Mouse (Mus musculus) kidney, adult 8-10 months (tissue): ENCODE results near the gene Shkbp1.
A peak's percentile ranks its signal among the peaks of the same experiment; 100 is the strongest.

Experiments
- DNase-seq, 2 experiments: peaks; one replicate each; pipeline ENCODE4 v3.0.0; 2022

Gene Shkbp1

DNA sequence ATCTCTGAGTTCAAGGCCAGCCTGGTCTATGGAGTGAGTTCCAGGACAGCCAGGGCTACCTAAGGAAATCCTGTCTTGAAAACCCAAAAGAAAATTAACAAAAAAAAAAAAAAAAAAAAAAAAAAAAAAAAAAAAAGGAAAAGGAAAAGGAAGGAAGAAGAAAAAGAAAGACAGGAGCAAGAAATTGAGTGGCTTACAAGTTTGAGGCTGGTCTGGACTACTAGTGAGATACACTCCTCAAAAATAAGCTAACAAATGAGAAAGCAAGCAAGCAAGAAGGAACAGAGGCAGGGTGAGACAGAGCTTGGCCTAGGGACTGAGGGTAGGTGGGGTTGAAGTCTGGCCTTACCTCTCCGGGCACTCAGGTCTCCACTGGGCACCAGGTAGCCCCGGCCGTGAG is 46.0 kb downstream of the Shkbp1 start:
- no peak for DNase-seq

DNA sequence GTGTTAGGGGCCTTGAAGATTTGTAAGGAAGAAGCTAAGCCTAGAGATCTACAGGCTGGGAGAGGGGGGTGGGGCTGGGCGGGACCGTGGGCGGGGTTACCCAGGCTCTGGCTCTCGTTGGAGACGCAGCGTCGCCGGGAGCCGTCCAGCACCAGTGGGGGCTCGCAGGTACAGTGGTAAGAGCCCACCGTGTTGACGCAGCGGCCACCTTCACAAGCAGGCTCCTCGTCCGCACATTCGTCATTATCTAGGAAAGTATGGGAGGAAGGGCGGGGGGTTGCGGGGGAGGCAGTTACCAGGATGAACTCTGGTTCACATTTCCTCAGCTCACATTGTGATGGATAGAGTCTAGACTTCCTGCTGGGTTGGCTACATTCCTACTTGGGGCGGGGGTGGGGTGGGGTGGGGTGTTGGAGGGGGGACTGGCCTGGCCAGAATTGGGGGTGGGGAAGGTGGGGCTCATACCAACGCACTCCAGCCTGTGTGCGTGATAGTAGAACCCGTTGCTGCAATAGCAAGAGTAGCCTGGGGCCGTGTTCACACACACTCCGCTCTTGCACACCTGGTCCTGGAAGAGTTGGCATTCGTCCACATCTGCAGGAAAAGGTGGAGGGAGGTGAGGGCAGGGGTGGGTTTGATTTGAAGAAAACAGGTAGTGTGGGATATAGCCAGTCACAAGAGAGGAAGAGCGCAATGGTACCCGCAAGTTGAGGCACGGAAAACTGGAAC is 46.8 kb downstream of the Shkbp1 start:
- no peak for DNase-seq

DNA sequence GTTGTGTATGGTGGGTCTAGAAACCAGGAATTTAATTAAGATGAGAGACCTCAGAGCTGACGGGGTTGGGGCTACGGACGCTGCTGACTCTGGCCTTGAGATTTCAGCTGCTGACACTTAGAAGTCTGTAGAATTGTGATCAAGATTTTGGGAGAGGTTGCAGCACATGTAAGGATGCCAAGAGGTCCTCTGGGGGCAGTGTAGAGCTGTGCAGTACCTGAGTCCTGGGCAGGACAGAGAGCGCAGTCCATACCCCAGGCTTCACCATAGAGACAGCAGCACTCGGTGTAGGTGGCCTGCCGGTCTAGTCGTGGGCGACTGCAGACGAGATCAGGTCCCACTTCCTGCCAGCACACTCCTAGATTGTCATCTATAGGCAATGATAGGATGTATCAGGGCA is 48.3 kb downstream of the Shkbp1 start:
- no peak for DNase-seq

DNA sequence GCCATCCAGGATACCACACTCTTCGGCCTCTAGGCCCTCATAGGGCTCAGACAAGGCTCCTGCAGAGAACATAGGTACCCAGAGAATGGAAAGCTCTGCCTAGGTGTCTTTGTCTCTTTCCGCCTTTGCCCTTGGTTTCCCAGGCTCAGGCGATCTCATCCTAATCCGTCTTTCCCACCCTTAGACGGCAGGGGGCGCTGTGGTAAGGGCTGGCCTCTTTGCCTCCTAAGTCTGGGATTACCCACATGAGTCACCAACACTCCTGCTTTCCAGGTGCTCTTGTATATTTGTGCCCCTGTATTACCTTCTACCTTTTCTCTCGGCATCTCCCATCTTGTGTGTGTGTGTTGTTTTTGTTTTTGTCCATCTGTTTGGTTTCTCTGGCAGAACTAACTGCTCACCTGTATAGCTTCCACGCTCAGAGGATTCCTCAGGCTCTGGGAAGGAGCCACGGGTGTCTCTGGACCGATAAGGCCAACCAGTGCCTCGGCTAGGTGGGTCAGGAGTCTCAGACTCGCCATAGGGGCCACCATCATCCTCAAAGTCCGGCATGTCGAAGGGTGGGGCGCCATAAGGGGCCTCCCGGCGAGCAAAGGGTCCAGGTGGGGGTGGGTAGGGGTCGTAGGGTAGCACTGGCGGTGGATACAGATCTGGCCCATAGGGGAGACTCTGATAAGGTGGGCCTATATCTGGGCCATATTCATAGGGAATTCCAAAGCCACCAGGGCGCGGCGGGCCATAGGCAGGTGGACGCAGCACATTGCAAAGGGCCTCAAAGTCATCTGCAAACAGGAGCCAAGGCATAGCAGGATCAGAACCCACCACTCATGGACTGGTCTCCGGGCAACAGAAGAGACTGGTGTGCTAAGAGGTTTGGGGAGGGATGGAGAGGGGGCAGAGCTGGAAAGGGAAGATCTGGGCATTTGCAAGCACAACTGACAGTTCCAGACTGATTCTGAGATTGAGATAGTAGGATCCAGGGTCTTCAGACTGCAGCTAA is 49.4 kb downstream of the Shkbp1 start:
- no peak for DNase-seq

DNA sequence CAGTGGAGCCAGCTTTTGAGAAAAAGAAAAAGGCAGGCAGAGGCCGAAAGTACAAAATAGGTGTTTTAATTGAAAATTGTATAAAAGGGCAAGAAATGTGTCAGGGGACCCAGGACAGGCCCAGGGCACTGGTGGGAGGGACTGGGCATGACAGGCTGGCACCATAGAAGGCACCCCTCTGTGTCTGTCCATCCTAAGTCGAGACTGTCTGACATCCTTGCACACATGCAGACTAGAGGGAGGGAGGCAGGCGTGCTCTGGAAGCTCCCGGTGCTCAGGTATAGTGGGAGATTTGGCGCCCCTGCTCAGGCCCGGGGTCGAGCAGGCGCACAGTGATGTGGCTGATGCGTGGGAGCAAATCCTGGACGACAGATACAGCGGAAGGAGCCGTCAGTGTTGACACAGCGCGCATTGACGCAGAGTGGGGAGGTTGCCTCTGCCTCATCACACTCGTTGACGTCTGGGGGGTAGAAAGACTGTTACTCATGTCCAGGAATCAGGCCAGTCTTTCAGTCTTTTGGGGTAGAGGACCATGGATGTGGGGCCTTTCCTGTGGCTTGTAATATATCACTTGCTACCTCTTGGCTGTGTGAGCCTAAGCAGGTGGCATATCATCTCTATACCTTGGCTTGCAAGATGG is 50.6 kb downstream of the Shkbp1 start:
- no peak for DNase-seq

DNA sequence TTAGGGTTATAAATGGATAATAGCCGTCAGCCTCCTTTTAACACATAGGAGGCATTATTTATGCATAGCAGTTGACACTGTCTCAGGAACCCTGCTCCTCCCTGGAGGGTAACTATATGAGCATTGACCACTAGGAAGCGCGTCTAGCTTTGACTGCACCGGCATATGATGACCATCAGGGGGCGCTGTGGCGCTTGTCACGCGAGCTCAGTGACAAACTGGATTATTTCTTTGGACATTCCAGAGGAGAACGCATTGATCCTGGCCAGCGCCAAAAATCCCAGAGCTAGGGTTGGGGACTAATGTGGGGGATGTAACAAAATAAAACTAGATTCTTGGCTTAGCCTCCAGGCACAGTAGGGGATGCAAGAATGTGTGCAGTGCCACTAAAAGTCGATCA is 53.6 kb downstream of the Shkbp1 start:
- DNase-seq, result peak; percentile 50 to 75

DNA sequence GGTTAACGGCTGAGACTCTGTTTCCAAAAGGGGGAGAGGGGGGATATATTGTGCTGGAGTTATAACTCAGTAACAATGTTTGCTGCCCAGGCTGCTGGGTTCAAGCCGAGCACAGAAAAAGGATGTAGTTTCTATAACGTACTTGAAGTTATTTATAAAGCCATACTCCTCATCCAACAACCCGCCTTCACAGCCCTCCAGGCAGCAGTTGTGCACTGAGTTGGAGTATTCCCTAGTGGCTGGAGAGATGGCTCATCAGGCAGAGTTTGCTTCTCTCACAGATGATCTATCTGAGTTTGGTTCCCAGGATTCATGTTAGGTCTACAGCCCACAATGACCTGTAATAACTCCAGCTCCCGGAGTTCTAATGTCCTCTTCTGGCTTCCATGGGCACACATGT is 55.0 kb downstream of the Shkbp1 start:
- no peak for DNase-seq

DNA sequence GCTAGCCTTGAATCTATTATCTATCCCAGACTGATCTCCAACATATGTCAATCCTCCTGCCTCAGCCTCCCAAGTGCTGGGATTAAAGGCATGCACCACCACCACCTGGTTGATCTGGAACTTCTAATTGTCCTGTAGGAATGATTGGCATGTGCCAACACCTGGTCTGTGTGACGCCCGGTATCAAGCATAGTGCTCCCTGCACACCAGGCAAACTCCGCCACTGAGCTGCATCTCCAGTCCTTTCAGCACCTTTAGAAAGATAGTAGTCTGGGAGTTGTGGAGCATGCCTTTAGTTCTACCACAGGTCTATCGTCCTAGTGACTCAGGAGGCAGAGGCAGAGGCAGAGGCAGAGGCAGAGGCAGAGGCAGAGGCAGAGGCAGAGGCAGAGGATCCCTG is 55.5 kb downstream of the Shkbp1 start:
- DNase-seq, result no peak

DNA sequence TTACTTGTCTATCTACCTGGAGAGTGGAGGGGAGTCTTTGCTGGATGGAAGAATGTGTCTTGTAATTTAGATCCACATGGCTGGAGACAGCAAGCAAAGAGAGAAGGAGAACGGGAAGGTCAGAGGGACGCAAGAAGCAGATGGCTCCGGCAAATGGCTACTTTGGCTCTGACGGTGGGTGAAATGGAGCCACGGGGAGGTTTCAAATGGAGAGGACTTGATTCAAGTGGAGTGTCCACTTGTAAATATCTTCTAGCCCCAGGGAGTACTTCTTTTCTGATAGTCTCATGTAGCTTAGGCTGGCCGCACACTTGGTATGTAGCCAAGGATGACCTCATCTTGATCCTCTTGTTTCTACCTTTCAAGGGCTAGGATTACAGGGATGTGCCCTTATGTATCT is 57.0 kb downstream of the Shkbp1 start:
- DNase-seq, result no peak

DNA sequence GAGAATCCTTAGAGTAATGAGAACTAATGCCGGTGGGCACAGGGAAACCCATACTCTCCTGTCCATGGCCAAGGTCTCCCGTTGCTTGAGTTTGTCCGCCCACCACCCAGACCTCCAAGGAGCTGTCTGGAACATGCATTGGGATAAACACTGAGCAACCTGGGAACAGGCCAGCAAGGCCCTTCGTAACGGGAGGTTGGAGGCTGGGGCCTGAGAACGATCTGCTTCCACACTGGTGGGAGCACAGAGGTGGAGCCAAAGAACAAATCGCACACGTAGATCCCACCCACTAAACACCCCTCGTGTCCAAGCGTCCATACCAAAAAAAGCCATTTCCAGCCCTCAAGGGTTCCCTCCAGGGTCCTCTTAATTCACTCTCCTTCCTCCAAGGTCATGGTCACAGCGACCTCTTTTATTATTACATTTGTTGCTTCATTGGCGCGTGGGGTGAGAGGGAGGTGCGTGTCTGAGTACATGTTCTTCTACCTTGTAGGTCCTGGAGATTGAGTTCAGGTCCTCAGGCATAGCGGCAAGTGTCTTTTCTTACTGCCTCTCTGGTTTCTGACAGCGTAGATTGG is 57.7 kb downstream of the Shkbp1 start:
- DNase-seq, result no peak

DNA sequence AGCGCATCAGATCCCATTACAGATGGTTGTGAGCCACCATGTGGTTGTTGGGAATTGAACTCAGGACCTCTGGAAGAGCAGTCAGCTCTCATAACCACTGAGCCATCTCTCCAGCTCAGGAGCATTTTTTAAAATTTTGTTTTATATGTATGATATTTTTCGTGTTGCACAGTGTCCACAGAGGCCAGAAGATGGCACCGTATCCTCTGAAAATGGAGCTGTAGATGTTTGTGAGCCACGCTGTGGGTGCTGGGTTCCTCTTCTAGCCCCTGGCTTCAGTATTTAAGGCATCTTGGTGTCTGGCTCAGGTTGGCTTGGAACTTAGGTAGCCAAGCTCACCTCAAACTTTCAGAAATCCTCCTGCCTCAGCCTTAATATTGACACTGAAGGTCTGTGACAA is 59.3 kb downstream of the Shkbp1 start:
- no peak for DNase-seq

DNA sequence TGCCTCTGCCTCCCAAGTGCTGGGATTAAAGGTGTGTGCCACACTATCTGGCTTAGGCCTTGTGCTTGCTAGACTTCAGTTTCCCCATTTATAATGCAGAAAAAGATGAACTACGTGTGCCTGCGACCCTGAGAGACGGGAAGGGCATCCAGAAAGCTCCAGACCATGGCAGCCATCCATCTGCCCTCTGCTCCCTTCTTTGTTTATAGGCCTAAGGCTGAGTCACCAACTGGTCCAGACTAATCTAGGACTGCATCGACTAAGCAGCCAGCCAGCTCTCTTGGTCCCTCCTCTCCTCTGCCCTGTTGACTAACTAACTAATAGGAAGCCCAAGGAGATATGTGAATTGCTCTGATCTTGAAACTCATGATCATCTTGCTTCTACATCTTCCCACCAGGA is 59.9 kb downstream of the Shkbp1 start:
- DNase-seq, result no peak
